In the genomic region with DNA sequence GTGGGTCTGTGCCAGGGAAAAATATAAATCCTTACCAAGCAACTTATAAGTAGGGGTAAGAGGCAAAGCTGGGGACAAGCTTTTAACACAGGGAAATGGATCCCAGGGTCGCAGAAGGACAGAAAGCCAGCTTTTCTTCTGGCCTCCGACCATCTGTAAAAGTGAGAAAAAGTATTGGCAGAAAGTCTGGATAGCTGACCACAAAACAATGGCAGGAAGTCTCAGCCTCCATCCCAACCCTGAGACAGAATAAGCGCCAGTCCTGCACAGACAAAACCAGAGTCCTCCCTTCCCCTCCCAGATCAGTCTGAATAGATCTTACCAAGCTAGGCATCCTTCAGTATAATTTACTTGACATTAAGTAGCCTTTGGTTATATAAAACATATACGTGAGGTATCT, we compare ENCODE assay signal across 15 mouse cellular contexts. TPM values are rescaled to one million over a fixed set of nuclear protein-coding genes. Genes with fewer than 3 reads are reported as not detected.
DNase-seq lines count a peak whose midpoint lies in the region; ATAC-seq lines count a peak whose summit lies in the region.
"Had no signal": no experiment of that assay in that cellular context is flagged by ENCODE, and none has a peak within 500 bp of the region (broad histone marks: within the 10 kb centered on the region; RNA-seq: fewer than 3 reads in every experiment).

No protein-coding gene starts in this region.

- peak overlapping the region; percentile 57 for H3K27ac ChIP-seq in heart, embryonic 11.5 days (ENCODE audit: low read depth, low read length)
- no peak overlapping the region for H3K27ac ChIP-seq in forebrain, embryonic 12.5 days
- H3K27ac ChIP-seq: embryonic facial prominence, embryonic 10.5 days; hindbrain, postnatal 0 days; macrophage had no signal

- DNase-seq in gastrocnemius, postnatal 25 days = peak; percentile 21
- DNase-seq in gastrocnemius, postnatal 4 days (ENCODE audit: low spot score in 2 of 2) = no peak
- peak; percentile 30 to 35 for DNase-seq in kidney, adult 8-10 months
- DNase-seq in lung, postnatal 14 days = peak; percentile 31
- no peak for DNase-seq in left cerebral cortex, adult 8-10 months (ENCODE audit: low spot score in 2 of 2)
- no peak for DNase-seq in urinary bladder, adult 18-20 months (ENCODE audit: low spot score in 2 of 2)
- DNase-seq: adrenal gland, postnatal 14 days; cerebellum, adult 2 months; thymus, postnatal 14 days had no signal

- WGBS in heart, embryonic 11.5 days (ENCODE audit: insufficient replicate concordance) = 65% methylated on average over 4 of the region's 4 CpGs
- WGBS in forebrain, embryonic 12.5 days = 78% methylated on average over 4 of the region's 4 CpGs

- ATAC-seq in heart, embryonic 11.5 days (replicated peaks; ENCODE audit: insufficient number of reproducible peaks, low FRiP score, low TSS enrichment) = no peak
- ATAC-seq in forebrain, embryonic 12.5 days (ENCODE audit: low FRiP score) = no peak
- ATAC-seq: forebrain, embryonic 14.5 days; hindbrain, postnatal 0 days had no signal

- H3K4me2 ChIP-seq in heart, embryonic 11.5 days = no peak overlapping the region
- no peak overlapping the region for H3K4me2 ChIP-seq in forebrain, embryonic 12.5 days

- no peaks in the 10 kb centered on the region for H3K36me3 ChIP-seq in heart, embryonic 11.5 days (ENCODE audit: control insufficient read depth, insufficient read depth, low read length)
- H3K36me3 ChIP-seq in forebrain, embryonic 12.5 days (replicated peaks) = no peaks in the 10 kb centered on the region
- H3K36me3 ChIP-seq: embryonic facial prominence, embryonic 10.5 days had no signal

- no peaks in the 10 kb centered on the region for H3K27me3 ChIP-seq in heart, embryonic 11.5 days (ENCODE audit: control insufficient read depth, insufficient read depth, low read length)
- no peaks in the 10 kb centered on the region for H3K27me3 ChIP-seq in forebrain, embryonic 12.5 days

- H3K9me3 ChIP-seq in heart, embryonic 11.5 days (replicated peaks; ENCODE audit: control insufficient read depth, low read length) = no peaks in the 10 kb centered on the region
- no peaks in the 10 kb centered on the region for H3K9me3 ChIP-seq in forebrain, embryonic 12.5 days
- H3K9me3 ChIP-seq: embryonic facial prominence, embryonic 10.5 days had no signal

- no peak overlapping the region for H3K4me3 ChIP-seq in heart, embryonic 11.5 days (ENCODE audit: low read depth, low read length)
- no peak overlapping the region for H3K4me3 ChIP-seq in forebrain, embryonic 12.5 days (replicated peaks)
- H3K4me3 ChIP-seq: embryonic facial prominence, embryonic 10.5 days had no signal

- no peak overlapping the region for H3K9ac ChIP-seq in heart, embryonic 11.5 days (ENCODE audit: low read depth, low read length)
- H3K9ac ChIP-seq in forebrain, embryonic 12.5 days = no peak overlapping the region

- H3K4me1 ChIP-seq in heart, embryonic 11.5 days (ENCODE audit: control insufficient read depth, insufficient read depth, low read length) = peaks cover 7% of the 10 kb centered on the region; the same call in 1 of the 2 replicates
- H3K4me1 ChIP-seq in forebrain, embryonic 12.5 days = no peaks in the 10 kb centered on the region
- H3K4me1 ChIP-seq: embryonic facial prominence, embryonic 10.5 days had no signal

RNA-seq across cellular contexts. Expression of gene Myct1, which starts 1.6 kb away (rescaled TPM):
- 1 to 10 TPM; 4.2 to 5.7 TPM for total RNA-seq in gastrocnemius, postnatal 25 days (2021)
- total RNA-seq in gastrocnemius, postnatal 4 days (2021) = 1 to 10 TPM; 7.7 to 8.0 TPM
- polyA plus RNA-seq in heart, embryonic 11.5 days (2014; fragmentation: Nextera tagmentation; extraction: Ambion mirVana) = 3.8 and 4.5 TPM in 2 replicates
- total RNA-seq in left cerebral cortex, adult 8-10 months (2022) = under 1 TPM; 0.28 to 0.53 (median 0.38) TPM
- 0.92 and 1.7 TPM in 2 replicates for polyA plus RNA-seq in forebrain, embryonic 12.5 days (2016; fragmentation: Nextera tagmentation; extraction: Ambion mirVana)

RNA-seq across cellular contexts. Expression of gene Syne1, which starts 40.7 kb away (rescaled TPM):
- 10 to 100 TPM; 34.7 to 54.5 TPM for total RNA-seq in gastrocnemius, postnatal 25 days (2021)
- 10 to 100 TPM; 87.0 to 87.9 TPM for total RNA-seq in gastrocnemius, postnatal 4 days (2021)
- 13.7 and 18.2 TPM in 2 replicates for polyA plus RNA-seq in heart, embryonic 11.5 days (2014; fragmentation: Nextera tagmentation; extraction: Ambion mirVana)
- 100 to 1,000 TPM; 289 to 355 (median 322) TPM for total RNA-seq in left cerebral cortex, adult 8-10 months (2022)
- 2.5 and 3.2 TPM in 2 replicates for polyA plus RNA-seq in forebrain, embryonic 12.5 days (2016; fragmentation: Nextera tagmentation; extraction: Ambion mirVana)

RNA-seq across cellular contexts. Expression of gene Vip, which starts 47.0 kb away (rescaled TPM):
- not detected for total RNA-seq in gastrocnemius, postnatal 25 days (2021)
- under 1 TPM in 1 of 2 experiments, not detected in 1; 0.10 TPM for total RNA-seq in gastrocnemius, postnatal 4 days (2021)
- polyA plus RNA-seq in heart, embryonic 11.5 days (2014; fragmentation: Nextera tagmentation; extraction: Ambion mirVana) = not detected in 2 replicates
- 10 to 100 TPM; 39.0 to 46.4 (median 41.9) TPM for total RNA-seq in left cerebral cortex, adult 8-10 months (2022)
- polyA plus RNA-seq in forebrain, embryonic 12.5 days (2016; fragmentation: Nextera tagmentation; extraction: Ambion mirVana) = not detected in 2 replicates
- polyA plus RNA-seq: embryonic facial prominence, embryonic 10.5 days; forebrain, embryonic 14.5 days; macrophage had no signal

Comparison
In these comparisons a context has a peak if more than half of its experiments do, and no peak if none do; other contexts are left out.
1. DNase-seq: peak in gastrocnemius, postnatal 25 days (single experiment), kidney, adult 8-10 months (2 of 2) and lung, postnatal 14 days (single experiment); none in gastrocnemius, postnatal 4 days (0 of 2), left cerebral cortex, adult 8-10 months (0 of 2) and urinary bladder, adult 18-20 months (0 of 2).
2. RNA of gene Vip, which starts 47.0 kb away (total RNA-seq): 39.0 to 46.4 TPM in left cerebral cortex, adult 8-10 months; 0.10 TPM in gastrocnemius, postnatal 4 days and not detected in gastrocnemius, postnatal 25 days; every median in the first group is over 10 times any median in the second.